Mouse (Mus musculus) adrenal gland, adult 18-20 months (tissue): Measurements from ENCODE around the gene Gatb. TPM values are rescaled to one million over a fixed set of nuclear protein-coding genes. Genes with fewer than 3 reads are reported as not detected.

ENCODE experiments used
- DNase-seq, 2 experiments: peaks; one replicate each; pipeline ENCODE4 v3.0.0; 2021 to 2022; ENCODE audit warnings: low spot score in 2 of 2
- total RNA-seq, 2 experiments: library from RNA; stranded (reverse); gene quantifications; 1 replicate in 1 of 2; 2 replicates in 1 of 2; pipeline ENCODE4 v1.2.3; 2021

The Gatb gene
- total RNA-seq, 2 experiments from 2014 or later: 47.1 to 52.0 TPM

GRCm38 (mm10) chr3:85592067-85592466 is 18.1 kb downstream of the Gatb start:
- DNase-seq: no peak

- no peak for DNase-seq
These were observed 18.8 kb downstream of the Gatb start for GRCm38 (mm10) chr3:85592640-85593252.

GRCm38 (mm10) chr3:85594452-85594851 is 20.5 kb downstream of the Gatb start:
- no peak for DNase-seq

GRCm38 (mm10) chr3:85599526-85599925 is 25.6 kb downstream of the Gatb start:
- no peak for DNase-seq

- DNase-seq: no peak
These were observed 28.0 kb downstream of the Gatb start for GRCm38 (mm10) chr3:85601841-85602305.

GRCm38 (mm10) chr3:85603811-85604210 is 29.9 kb downstream of the Gatb start:
- no peak for DNase-seq

GRCm38 (mm10) chr3:85606912-85607311 is 33.0 kb downstream of the Gatb start:
- no peak for DNase-seq

- DNase-seq: no peak
These were observed 33.8 kb downstream of the Gatb start for GRCm38 (mm10) chr3:85607753-85608152.

- no peak for DNase-seq
These were observed 42.5 kb downstream of the Gatb start for GRCm38 (mm10) chr3:85616389-85616788.

- no peak for DNase-seq
These were observed 45.0 kb downstream of the Gatb start for GRCm38 (mm10) chr3:85618885-85619284.

GRCm38 (mm10) chr3:85619345-85619744 is 45.4 kb downstream of the Gatb start:
- DNase-seq: no peak

- no peak for DNase-seq
These were observed 45.8 kb downstream of the Gatb start for GRCm38 (mm10) chr3:85619751-85620150.

- DNase-seq: no peak
These were observed 56.1 kb downstream of the Gatb start for GRCm38 (mm10) chr3:85629895-85630510.

- DNase-seq: no peak
These were observed 59.8 kb downstream of the Gatb start for GRCm38 (mm10) chr3:85633733-85634132.

GRCm38 (mm10) chr3:85634389-85635125 is 60.6 kb downstream of the Gatb start:
- DNase-seq: no peak

GRCm38 (mm10) chr3:85635126-85635419 is 61.2 kb downstream of the Gatb start:
- DNase-seq: no peak

- no peak for DNase-seq
These were observed 61.7 kb downstream of the Gatb start for GRCm38 (mm10) chr3:85635591-85635990.

- no peak for DNase-seq
These were observed 63.0 kb downstream of the Gatb start for GRCm38 (mm10) chr3:85636716-85637447.

- no peak for DNase-seq
These were observed 67.8 kb downstream of the Gatb start for GRCm38 (mm10) chr3:85641751-85642150.

GRCm38 (mm10) chr3:85644814-85645213 is 70.9 kb downstream of the Gatb start:
- DNase-seq: no peak

GRCm38 (mm10) chr3:85645517-85646004 is 71.6 kb downstream of the Gatb start:
- no peak for DNase-seq

- no peak for DNase-seq
These were observed 75.3 kb downstream of the Gatb start for GRCm38 (mm10) chr3:85649176-85649575.
